Mouse (Mus musculus) midbrain, embryonic 13.5 days (tissue): ENCODE results near the gene E030018B13Rik. TPM values are rescaled to one million over a fixed set of nuclear protein-coding genes. Genes with fewer than 3 reads are reported as not detected.
A peak's percentile ranks its signal among the peaks of the same experiment; 100 is the strongest.

Experiments used
- ATAC-seq: fragments of 200-750 bp; cut with Nextera tagmentation; 2 replicates; pipeline ENCODE4 v1.8.0; 2017; ENCODE audit warnings: mild to moderate bottlenecking, moderate TSS enrichment, moderate library complexity
- H3K27ac ChIP-seq: fragments of 300-500 bp; sonication (generic); 2 replicates; pipeline ENCODE4 v1.5.1; 2015; ENCODE audit warnings: inconsistent platforms, mild to moderate bottlenecking, moderate library complexity
- H3K27me3 ChIP-seq: fragments of 300-500 bp; sonication (generic); 2 replicates; pipeline ENCODE4 v1.6.1; 2015; ENCODE audit warnings: mild to moderate bottlenecking, inconsistent platforms
- H3K36me3 ChIP-seq: fragments of 300-500 bp; sonication (generic); 2 replicates; pipeline ENCODE4 v1.6.1; 2015; ENCODE audit warnings: mild to moderate bottlenecking, inconsistent platforms
- H3K4me1 ChIP-seq: fragments of 300-500 bp; sonication (generic); replicated peaks from 2 replicates; pipeline ENCODE4 v1.6.1; 2015; ENCODE audit warnings: inconsistent platforms
- H3K4me2 ChIP-seq: fragments of 300-500 bp; sonication (generic); replicated peaks from 2 replicates; pipeline ENCODE4 v1.6.1; 2015; ENCODE audit warnings: moderate library complexity, mild to moderate bottlenecking, inconsistent platforms
- H3K4me3 ChIP-seq: fragments of 300-500 bp; sonication (generic); replicated peaks from 2 replicates; pipeline ENCODE4 v1.5.1; 2015; ENCODE audit warnings: mild to moderate bottlenecking, inconsistent platforms
- H3K9ac ChIP-seq: fragments of 300-500 bp; sonication (generic); replicated peaks from 2 replicates; pipeline ENCODE4 v1.6.1; 2015; ENCODE audit warnings: mild to moderate bottlenecking, inconsistent platforms
- H3K9me3 ChIP-seq: fragments of 300-500 bp; sonication (generic); 2 replicates; pipeline ENCODE4 v1.6.1; 2016; ENCODE audit warnings: mild to moderate bottlenecking, inconsistent platforms
- WGBS: fragments of 180-500 bp; shearing (Covaris S2); methylation state at CpG from one replicate; pipeline ENCODE4 v1.1.7; 2015; 5-methylcytosine and 5-hydroxymethylcytosine counted together
- polyA plus RNA-seq: library from polyadenylated mRNA; unstranded; fragments of >200 nt; fragmentation: Nextera tagmentation; extraction: Ambion mirVana; gene quantifications from 2 replicates; pipeline ENCODE4 v1.2.1, GENCODE M21; 2015

The E030018B13Rik gene
- polyA plus RNA-seq, 1 experiment from 2014 or later = 0.22 TPM

- H3K4me1 ChIP-seq = peaks cover 70% of the 10 kb centered on the region
- H3K4me2 ChIP-seq = no peak overlapping the region
- 61% methylated on average over 8 of the region's 8 CpGs for WGBS
- H3K27ac ChIP-seq = peak overlapping the region; percentile 31
- no peak for ATAC-seq
- H3K9me3 ChIP-seq = no peaks in the 10 kb centered on the region
- H3K4me3 ChIP-seq = no peak overlapping the region
- H3K36me3 ChIP-seq = no peaks in the 10 kb centered on the region
- no peaks in the 10 kb centered on the region for H3K27me3 ChIP-seq
- no peak overlapping the region for H3K9ac ChIP-seq
Observed at GRCm38 (mm10) chr7:63911383-63912233, 5.0 kb upstream of the E030018B13Rik start.

GRCm38 (mm10) chr7:63912234-63912810, 4.3 kb upstream of the E030018B13Rik start:
- no peak overlapping the region for H3K4me3 ChIP-seq
- H3K27me3 ChIP-seq = no peaks in the 10 kb centered on the region
- H3K36me3 ChIP-seq = no peaks in the 10 kb centered on the region
- ATAC-seq = peak; percentile 44
- H3K4me2 ChIP-seq = no peak overlapping the region
- 0 out of 2 replicates have a peak overlapping the region, but pooled peaks have one; percentile 1 for H3K9ac ChIP-seq
- 22% methylated on average over 7 of the region's 7 CpGs for WGBS
- H3K4me1 ChIP-seq = peaks cover 72% of the 10 kb centered on the region
- H3K9me3 ChIP-seq = no peaks in the 10 kb centered on the region
- H3K27ac ChIP-seq = peak overlapping the region; percentile 31; the same call in 1 of the 2 replicates

GRCm38 (mm10) chr7:63912924-63913723, 3.5 kb upstream of the E030018B13Rik start:
- Histone ChIP-seq H3K4me2 (no peak overlapping the region), H3K27ac (peak overlapping the region; percentile 25; the same call in 1 of the 2 replicates), H3K27me3 (no peaks in the 10 kb centered on the region), H3K36me3 (no peaks in the 10 kb centered on the region), H3K9ac (no peak overlapping the region), H3K4me3 (no peak overlapping the region), H3K4me1 (peaks cover 70% of the 10 kb centered on the region), H3K9me3 (no peaks in the 10 kb centered on the region)
- ATAC-seq = 0 out of 2 replicates have a peak, but pooled peaks have one; percentile 10
- 22% methylated on average over 12 of the region's 12 CpGs for WGBS

- Histone ChIP-seq H3K27me3 (no peaks in the 10 kb centered on the region), H3K4me1 (peaks cover 66% of the 10 kb centered on the region), H3K4me2 (no peak overlapping the region), H3K36me3 (no peaks in the 10 kb centered on the region), H3K9ac (no peak overlapping the region), H3K27ac (peak overlapping the region; percentile 25; the same call in 1 of the 2 replicates), H3K4me3 (no peak overlapping the region), H3K9me3 (no peaks in the 10 kb centered on the region)
- WGBS = 44% methylated on average over 10 of the region's 10 CpGs
- ATAC-seq = no peak
Observed at GRCm38 (mm10) chr7:63913724-63914692, 2.6 kb upstream of the E030018B13Rik start.

- no peak for ATAC-seq
- WGBS = 100% methylated on average over 2 of the region's 2 CpGs
- no peaks in the 10 kb centered on the region for H3K36me3 ChIP-seq
- no peaks in the 10 kb centered on the region for H3K9me3 ChIP-seq
- H3K4me2 ChIP-seq = no peak overlapping the region
- no peak overlapping the region for H3K4me3 ChIP-seq
- H3K4me1 ChIP-seq = peaks cover 67% of the 10 kb centered on the region
- no peak overlapping the region for H3K27ac ChIP-seq
- no peak overlapping the region for H3K9ac ChIP-seq
- no peaks in the 10 kb centered on the region for H3K27me3 ChIP-seq
Observed at GRCm38 (mm10) chr7:63914891-63915290, 1.8 kb upstream of the E030018B13Rik start.

- no peaks in the 10 kb centered on the region for H3K9me3 ChIP-seq
- H3K4me1 ChIP-seq = peaks cover 55% of the 10 kb centered on the region
- no peaks in the 10 kb centered on the region for H3K36me3 ChIP-seq
- H3K27ac ChIP-seq = no peak overlapping the region
- ATAC-seq = no peak
- 62% methylated on average over 6 of the region's 6 CpGs for WGBS
- no peak overlapping the region for H3K9ac ChIP-seq
- no peak overlapping the region for H3K4me3 ChIP-seq
- H3K27me3 ChIP-seq = no peaks in the 10 kb centered on the region
- H3K4me2 ChIP-seq = no peak overlapping the region
Observed at GRCm38 (mm10) chr7:63917693-63918092, 1.0 kb downstream of the E030018B13Rik start.

- peaks cover 44% of the 10 kb centered on the region for H3K4me1 ChIP-seq
- 94% methylated on average over 12 of the region's 12 CpGs for WGBS
- H3K36me3 ChIP-seq = no peaks in the 10 kb centered on the region
- no peak overlapping the region for H3K9ac ChIP-seq
- no peak overlapping the region for H3K4me3 ChIP-seq
- H3K4me2 ChIP-seq = no peak overlapping the region
- no peak overlapping the region for H3K27ac ChIP-seq
- no peak for ATAC-seq
- H3K27me3 ChIP-seq = no peaks in the 10 kb centered on the region
- no peaks in the 10 kb centered on the region for H3K9me3 ChIP-seq
Observed at GRCm38 (mm10) chr7:63918771-63919768, 2.4 kb downstream of the E030018B13Rik start.

GRCm38 (mm10) chr7:63921909-63922562, 5.4 kb downstream of the E030018B13Rik start:
- no peak overlapping the region for H3K27ac ChIP-seq
- peaks cover 56% of the 10 kb centered on the region for H3K4me1 ChIP-seq
- WGBS = 70% methylated on average over 8 of the region's 8 CpGs
- H3K4me2 ChIP-seq = no peak overlapping the region
- no peaks in the 10 kb centered on the region for H3K27me3 ChIP-seq
- no peaks in the 10 kb centered on the region for H3K36me3 ChIP-seq
- no peak overlapping the region for H3K9ac ChIP-seq
- H3K4me3 ChIP-seq = no peak overlapping the region
- ATAC-seq = no peak
- H3K9me3 ChIP-seq = no peaks in the 10 kb centered on the region

GRCm38 (mm10) chr7:63922571-63922970, 5.9 kb downstream of the E030018B13Rik start:
- no peaks in the 10 kb centered on the region for H3K27me3 ChIP-seq
- no peak for ATAC-seq
- H3K9ac ChIP-seq = no peak overlapping the region
- H3K4me3 ChIP-seq = no peak overlapping the region
- H3K27ac ChIP-seq = no peak overlapping the region
- H3K36me3 ChIP-seq = no peaks in the 10 kb centered on the region
- 55% methylated on average over 2 of the region's 2 CpGs for WGBS
- H3K9me3 ChIP-seq = no peaks in the 10 kb centered on the region
- H3K4me2 ChIP-seq = no peak overlapping the region
- peaks cover 56% of the 10 kb centered on the region for H3K4me1 ChIP-seq

- WGBS = 94% methylated on average over 1 of the region's 1 CpGs
- ATAC-seq = no peak
Observed at GRCm38 (mm10) chr7:63922975-63923374, 6.3 kb downstream of the E030018B13Rik start.

More at GRCm38 (mm10) chr7:63922975-63923374, 6.3 kb downstream of the E030018B13Rik start:
- Histone ChIP-seq H3K4me2 (no peak overlapping the region), H3K27ac (no peak overlapping the region), H3K27me3 (no peaks in the 10 kb centered on the region), H3K9me3 (no peaks in the 10 kb centered on the region), H3K9ac (no peak overlapping the region), H3K4me3 (no peak overlapping the region), H3K4me1 (peaks cover 54% of the 10 kb centered on the region), H3K36me3 (no peaks in the 10 kb centered on the region)
